Mouse (Mus musculus): ENCODE measurements around the gene Sppl3.

Sppl3 gene

DNA sequence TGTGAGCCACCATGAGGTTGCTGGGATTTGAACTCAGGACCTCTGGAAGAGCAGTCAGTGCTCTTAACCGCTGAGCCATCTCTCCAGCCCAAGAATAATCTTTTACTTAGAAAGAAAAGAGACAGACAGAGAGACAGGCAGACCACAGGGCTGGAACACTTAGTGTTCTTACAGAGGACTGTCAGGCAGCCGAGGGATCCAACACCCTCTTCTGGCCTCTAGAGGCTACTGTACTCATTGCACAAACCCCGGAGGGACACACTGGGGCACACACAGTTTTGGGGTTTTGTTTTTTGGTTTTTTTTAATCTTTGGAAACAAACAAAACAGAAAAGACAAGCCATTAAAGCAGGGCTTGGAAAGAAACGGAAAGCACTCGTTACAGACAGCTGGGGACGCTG, 118.4 kb downstream of the Sppl3 start:
- peak in 1 of 2 experiments; percentile 40 for DNase-seq

DNA sequence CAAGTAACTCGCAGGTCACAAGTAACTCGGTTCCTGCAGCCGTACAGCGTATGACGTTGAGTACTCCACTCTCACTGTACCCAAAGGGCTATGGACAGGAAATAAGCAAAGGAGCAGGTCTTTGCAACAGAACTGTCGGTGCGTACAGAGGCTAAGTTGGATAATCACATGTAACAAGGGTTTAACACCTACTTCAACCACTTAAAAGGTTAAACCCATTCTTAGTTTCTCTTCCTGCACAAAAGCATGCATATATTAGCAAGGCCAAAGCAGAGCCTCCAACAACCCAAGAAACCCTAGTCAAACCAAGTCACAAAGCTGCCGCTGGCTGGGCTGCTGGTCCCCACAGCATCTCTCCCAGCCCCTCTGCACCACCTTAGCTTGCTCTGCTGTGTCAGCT, 121.5 kb downstream of the Sppl3 start:
- no peak for DNase-seq

DNA sequence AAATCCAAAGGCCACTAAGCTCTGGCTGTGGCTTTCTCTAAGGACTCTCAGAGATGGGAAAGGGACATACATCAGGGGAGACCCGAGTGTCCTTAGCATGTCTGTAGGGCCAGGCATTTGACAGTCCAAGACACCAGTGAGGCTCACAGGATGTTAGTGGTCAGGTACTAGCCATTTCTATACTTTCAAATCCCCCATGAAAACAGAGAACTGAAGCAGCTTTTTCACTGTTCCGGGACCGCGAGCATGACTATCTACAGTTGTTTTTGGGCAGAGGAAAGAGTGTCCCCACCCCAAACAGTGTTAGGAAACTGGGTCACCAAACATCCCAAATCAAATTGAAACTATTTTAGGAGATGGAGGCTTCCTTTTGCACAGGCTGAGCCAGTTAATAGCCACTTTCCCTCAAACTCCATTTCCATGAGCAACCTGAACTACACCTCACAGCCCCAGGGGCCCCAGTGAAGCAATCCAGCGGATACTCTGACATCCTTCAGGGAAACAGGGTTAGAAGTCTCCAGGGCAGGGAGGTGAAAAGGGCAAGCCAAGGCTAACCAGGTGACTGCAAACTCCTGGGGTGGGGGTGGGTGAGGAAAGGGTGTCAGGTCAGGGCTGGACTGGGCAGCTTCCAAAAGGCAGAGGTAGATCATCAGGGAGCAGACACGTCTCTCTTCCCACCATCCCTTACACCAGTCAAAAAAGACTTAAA, 122.6 kb downstream of the Sppl3 start:
- DNase-seq, result peak; percentile 25 to 62

DNA sequence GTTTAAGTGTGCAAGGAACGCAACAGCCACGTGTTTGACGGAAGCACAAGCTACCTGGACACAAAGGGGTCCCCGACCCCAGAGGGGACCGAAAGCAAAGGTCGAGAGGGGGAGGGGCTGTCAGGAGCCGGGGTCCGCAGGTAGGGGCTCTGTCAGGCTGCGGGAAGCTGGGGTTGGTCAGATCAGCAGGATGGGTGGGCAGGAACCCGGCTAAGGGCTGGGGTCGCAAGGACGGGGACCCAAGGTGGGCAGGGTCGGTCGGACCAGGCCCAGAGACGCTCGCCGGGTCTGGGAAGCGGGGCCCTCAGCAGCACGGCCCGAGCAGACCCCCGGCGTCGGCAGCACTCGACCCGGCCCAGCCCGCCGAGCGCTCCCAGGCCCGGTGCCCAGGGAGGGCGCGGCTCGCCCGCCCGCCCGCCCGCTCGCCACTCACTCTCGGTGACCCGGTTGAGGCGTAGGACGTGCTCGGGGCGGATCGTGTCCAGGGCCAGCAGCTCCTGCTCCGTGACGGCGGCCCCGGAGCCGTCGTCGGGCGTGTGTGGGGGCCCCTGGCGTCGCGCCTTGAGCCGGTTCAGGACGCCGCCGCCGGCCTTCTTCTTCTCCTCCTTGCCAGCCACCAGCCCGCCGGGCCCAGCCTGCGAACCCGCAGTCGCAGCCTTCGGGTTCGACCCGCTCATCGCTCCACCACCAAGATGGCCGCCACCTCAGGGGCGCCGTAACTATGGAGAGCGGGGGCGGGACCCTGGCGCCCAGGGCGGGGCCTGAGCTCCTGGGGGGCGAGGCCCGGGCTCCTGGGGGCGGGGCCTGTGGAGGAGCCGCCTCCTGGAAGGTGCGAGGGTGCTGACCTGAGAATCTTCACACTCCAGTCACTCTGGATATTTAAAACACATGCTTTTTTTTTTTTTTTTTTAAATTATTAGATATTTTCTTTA, 123.6 kb downstream of the Sppl3 start, which contains the start of gene Unc119b:
Gene Unc119b, minus strand, starts transcription at position 742 of the 932 bp plus-strand sequence.
- peak; percentile 91 to 94 for DNase-seq

DNA sequence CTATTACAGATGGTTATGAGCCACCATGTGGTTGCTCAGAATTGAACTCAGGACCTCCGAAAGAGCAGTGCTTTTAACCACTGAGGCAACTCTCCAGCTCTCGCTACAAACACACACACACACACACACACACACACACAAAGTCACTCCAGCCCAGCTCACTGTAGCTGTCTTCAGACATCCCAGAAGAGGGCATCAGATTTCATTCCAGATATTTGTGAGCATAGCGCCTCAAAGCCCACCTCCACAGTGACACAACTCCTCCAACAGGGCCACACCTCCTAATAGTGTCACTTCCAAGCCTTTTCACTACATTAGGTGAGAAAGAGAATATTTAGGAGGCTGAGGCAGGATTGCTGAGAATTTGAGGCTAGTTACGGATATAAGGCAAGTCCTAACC, 128.2 kb downstream of the Sppl3 start:
- DNase-seq, result no peak

DNA sequence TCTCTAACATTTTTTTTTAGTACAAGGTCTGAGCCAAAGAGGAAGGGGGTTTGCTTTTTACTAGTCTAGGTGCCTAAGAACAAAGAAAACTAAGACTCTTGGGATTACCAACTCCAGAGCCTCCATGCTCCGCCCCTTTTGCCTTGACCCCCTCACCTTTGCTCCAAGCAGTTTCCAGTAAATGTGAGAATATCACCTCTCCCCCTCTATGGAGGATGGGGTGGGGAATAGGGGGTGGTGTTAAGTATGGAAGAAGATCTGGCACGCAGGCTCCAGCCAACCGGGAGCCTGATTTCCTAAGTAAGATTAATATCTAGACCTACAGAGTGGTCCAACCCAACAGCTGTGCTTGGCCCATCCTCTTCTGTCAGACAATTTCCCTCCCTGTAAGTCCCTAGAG, 129.8 kb downstream of the Sppl3 start:
- DNase-seq, result peak in 1 of 2 experiments; percentile 45

DNA sequence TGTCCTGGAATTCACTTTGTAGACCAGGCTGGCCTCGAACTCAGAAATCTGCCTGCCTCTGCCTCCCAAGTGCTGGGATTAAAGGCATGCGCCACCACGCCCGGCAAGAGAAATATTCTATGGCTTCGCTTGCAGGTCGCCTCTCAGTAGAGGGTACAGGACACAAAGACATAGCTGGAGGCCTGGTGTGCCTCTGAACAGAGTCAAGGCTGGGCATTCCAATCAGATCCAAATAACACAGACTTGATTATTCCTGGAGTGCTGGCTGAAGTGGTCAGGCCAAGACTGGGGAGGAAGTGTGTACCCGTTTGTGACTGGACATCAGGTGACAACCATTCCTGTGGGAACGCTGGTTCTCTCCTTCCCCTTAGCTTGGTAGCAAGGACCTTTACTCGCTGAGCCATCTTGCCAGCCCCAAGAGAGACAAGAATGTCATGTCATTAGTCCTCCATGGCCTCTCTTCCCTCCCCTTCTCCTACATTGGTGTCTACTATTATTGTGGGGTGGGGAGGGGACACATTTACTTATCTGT, 131.3 kb downstream of the Sppl3 start:
- no peak for DNase-seq

DNA sequence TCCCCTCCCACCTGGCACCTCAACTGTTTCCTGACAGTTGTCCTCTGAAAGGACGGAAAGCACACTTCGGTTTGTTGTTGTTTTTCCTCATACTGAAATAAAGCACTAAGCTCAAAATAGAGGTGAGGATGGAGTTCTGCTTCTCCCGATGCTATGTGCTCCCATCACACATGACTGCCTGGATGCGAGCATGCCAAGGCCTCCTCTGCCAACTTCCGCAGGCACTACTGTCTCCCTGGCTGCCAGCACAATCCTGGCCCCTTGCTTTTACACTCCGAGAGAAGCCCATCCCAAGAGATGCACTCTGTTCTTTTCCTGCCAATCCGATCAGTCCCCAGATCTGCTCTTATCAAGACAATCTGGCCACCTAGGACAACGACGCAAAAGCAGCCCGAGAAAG, 132.6 kb downstream of the Sppl3 start:
- no peak for DNase-seq

DNA sequence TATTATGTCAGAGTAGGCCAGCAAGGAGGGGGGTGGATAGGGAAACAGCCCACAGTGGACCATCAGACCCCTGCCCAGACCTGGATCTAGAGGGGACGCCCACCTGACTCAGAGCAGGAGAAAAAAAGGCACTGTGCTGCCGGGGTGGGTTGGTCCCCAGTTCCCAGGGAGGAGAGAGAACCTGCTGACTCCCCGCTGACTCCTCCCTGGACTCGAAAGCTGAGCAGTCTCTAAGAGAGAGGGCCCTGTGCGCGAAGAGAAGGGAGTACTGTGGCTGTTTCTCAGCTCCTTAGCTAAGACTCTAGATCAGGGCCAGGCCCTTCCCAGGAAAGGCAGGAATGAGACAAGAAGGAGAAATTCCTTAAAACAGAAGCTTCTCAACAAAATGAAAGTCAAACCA, 133.5 kb downstream of the Sppl3 start:
- peak in 1 of 2 experiments; percentile 30 for DNase-seq

DNA sequence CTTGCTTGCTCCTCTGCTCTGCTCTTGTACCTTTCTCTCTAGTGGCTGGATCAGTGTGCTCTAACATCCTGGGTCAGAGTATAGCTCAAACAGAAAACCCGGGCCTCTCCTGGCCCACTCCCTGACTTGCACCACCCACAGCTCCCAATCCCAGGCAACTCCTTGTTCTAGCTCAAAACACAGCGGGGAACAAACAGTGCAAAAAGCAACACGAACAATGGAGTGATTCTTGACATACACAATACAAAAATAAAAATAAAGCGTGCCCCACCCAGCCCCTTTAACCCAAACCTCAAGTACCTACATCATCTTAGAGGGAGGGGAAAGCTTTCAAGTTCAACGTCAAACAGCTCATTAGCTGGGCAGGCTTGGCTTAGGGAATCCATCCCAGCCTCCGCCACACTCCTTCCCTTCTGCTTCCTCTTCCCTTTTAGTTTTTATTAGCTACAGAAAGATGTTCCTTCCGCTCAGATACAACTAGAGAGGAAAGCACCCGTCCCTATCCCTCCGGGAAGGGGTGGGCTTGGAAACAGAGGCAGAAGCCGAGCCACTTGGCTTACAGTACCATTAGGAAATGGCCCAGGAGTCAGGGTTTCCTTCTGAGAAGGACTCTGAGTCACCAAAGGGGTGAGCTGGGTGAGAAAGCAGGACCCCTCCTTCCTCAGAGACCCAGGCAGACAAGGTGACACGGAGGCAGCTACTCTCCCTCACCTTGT, 134.5 kb downstream of the Sppl3 start:
- DNase-seq, result peak in 1 of 2 experiments; percentile 48

DNA sequence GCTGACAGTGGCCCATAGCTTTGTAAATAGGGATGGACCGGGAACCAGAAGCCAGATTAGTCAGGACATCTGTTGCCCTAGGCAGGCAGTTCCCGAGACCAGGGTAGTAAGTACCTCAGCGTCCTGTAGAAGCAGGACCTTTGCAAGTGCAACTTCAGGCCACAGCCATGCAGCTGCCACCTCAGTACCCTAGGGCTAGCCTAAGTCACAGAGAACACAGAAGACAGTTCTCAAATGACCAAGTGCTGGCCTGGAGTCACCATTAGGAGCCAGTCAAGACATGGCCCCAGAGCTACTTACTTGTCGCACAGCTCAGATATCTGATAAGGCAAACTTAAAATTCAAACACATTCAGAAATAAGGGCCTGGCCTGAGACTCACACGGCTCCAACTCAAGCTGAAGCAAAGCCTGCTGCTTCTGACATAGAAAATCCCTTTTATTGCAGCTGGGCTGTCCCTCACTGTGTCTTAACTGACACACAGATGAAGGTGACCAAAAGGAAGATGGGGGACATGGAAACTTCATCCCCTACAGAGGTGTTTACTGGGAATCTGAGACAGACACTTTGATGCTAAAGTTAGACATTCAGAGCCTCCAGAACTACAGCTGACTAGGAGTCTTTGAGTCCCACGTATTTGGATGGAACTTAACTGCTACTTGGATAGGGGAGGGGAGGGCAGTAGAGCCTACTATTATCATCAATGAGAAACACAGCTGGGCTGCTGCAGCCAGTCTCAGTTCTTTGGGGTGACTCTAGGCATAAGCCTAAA, 135.2 kb downstream of the Sppl3 start:
- DNase-seq, result peak in 1 of 2 experiments; percentile 26

DNA sequence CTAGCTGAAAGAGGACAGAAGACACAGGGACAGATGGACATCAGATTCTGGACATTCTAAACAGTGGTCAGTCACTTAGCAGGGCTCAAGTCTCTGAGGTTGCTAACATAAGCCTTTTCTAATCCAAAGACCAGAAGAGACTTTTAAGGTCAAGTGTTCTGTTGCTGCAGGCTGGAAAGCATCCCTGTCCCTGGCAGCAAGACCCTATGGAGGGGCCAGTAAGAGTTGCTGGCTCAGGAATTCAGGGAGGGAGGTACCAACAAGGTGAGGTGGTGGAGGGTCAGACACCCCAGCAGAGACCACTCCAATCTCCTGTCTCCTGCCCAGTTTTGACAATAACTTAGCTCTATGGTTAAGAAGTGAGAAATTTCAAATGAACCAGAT, 135.8 kb downstream of the Sppl3 start:
- peak in 1 of 2 experiments; percentile 22 for DNase-seq

DNA sequence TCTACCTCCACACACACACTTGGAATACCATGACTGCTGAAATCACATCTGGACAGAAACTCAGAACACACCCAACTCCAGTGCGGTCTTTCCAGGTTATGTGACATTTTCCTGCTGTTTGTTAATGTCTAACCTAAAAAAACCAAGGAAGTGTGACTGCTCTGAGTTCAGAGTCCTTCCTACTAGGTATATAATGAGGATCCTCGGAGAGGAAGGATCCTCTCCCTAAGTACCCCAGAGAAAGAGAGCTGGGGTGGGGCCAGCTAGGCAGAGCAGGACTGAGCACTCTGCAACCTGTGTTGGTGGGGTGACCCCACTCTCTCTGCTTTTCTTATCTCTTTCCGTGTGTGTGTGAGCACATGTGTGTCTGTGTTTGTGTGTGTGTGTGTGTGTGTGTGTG, 136.5 kb downstream of the Sppl3 start:
- DNase-seq, result peak in 1 of 2 experiments; percentile 67

DNA sequence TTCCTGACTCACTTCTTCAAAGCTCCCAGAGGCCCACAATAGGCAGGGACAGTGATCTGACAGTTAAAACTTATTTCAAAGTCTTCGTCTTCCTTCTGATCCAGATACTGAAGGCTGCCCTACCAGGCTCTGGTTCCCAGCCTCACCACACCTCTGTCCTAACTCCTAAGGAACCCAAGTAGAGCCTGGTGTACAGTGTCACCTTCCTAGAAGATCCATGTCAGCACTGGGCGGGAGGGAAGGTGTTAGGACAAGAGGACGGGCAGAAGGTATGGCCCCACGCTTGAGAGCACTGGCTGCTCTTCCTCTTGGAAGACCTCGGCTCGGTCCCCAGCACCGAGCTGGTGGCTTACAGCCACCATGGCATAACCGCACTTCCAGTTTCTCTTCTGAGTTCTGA, 137.4 kb downstream of the Sppl3 start:
- DNase-seq, result peak in 1 of 2 experiments; percentile 22

Measured in kidney, postnatal 25 days (tissue).